Mouse (Mus musculus) embryo, embryonic 10 days (tissue): Measurements from ENCODE around the gene Mzt1.
"Not testable (repeated sequence)": the region's sequence is repeated elsewhere in the genome, so short reads cannot be mapped to it uniquely, and the experiment has no call there.

Experiments
- DNase-seq: peaks from one replicate; pipeline ENCODE4 v3.0.0-alpha.2; 2015; ENCODE audit warnings: low spot score

Mzt1 gene

DNA sequence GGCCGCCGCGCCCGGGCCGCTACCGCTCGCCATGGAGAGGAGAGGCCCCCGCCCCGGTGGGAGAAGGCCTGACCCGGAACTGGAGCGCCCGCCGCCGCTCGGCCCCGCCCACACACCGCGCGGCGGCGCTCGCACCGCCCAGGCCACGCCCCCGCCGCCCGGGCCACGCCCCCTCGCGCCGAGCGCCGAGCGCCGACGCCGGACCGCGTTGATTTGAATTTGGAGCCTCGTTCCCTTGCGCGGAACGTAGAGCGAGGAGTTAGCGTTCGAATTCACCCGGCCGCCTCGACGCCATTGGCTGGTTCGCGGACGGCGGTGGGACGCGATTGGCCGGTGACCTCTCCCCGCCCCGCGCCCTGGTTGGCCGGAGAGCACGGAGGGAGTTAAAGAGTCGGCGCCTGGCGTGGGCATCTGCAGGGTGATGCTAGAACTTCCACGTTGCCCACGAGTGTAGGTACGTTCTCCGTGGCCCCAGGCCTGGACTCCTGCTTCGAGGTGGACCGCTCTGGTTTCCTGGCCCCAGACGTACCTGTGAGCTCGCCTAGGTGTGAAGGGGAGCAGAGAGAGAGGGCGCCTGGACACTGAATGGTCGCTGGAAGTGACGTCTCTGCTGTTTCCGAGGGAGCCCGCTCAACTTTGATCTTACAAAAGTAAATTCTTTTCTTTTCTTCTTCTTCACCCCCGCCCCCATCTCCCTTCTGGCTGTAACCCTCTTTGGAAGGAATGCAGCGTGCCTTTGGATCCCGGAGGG is at the start of gene Mzt1, which contains the start of gene Bora:
Gene Mzt1 (minus strand): TSS at position 104 of the 751 bp plus-strand sequence.
Gene Bora (plus strand): TSS at position 192 of the 751 bp plus-strand sequence.
- DNase-seq, result peak; percentile 97

DNA sequence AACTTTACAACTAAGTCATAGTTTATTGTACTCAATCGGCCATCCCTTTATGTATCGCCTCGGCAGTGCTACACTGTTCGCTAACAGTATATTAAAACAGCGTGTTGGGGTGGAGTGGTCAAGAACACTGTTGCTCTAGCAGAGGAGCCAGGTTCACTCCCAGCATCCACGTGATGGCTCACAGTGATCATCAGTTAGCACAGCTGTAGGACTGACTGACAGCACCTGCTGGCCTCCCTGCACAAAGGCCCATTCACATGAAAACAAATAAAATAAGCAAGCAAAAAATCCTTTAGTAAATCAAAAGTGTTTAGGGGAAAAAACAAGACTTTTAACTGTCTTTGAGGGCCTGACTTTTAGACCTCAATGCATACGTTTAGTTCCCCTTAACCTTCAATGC is 43.0 kb upstream of the Mzt1 start:
- no peak for DNase-seq

DNA sequence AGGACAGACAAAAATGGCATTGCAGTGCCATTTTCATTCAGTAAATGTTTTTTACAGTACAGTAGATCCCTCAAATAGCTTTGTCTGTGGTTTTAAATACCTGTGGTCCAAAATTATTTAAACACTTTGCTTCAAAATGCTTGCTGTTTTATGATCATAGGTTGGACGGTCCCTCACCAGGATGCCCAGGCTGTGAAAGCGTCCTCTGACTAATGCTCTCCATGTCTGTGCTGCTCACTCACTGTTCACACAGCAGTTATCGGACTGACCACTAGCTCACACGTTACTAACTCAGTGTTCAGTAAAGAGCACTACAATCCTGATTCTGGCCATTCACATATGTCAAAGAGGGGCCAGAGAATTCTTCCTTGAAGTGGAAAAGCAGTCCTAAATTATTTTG is 25.2 kb upstream of the Mzt1 start:
- no peak for DNase-seq

GRCm38 (mm10) chr14:99063091-99063490 is 17.2 kb upstream of the Mzt1 start:
- no peak for DNase-seq

DNA sequence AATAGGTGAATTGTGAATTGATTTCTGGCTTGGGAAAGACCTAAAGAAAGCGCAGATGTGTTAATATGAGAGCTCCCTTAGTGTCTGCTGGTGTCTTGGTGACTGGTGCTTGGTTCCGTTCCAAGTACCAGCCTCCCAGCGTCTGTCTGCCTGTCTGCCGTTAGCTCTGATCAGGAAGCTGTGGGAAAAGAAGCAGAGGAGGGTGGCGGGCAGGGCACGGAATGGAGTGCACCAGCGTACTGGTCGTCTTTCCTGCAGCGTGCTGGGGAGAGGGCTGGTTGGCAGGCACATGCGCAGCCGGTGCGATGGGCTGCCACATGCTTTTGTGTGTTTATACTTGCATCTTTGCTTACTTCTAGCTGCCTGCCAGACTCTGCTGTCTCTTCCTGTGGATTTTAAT is 14.7 kb upstream of the Mzt1 start:
- DNase-seq, result no peak

GRCm38 (mm10) chr14:99058959-99059586 is 13.1 kb upstream of the Mzt1 start:
- DNase-seq, result no peak

DNA sequence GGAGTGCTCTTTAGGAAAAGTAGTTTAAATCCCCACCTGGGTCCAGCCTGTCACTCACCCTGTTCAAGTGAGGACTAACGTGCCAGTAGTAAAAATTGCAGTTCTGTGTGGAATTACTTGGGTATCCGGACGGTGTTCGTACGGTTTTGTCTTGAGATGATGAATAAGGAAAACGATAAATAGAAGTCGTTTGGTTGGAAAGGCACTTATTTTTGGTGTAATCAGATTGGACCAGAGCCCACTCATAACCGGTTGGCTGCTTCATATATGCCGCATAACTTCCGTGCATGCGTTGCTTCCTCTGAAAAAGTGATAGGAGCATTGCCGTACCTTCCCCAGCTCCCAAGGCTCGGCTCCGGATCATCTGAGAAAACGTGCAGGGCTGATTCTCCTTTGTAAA is 848 bp upstream of the Mzt1 start:
- peak; percentile 24 for DNase-seq

GRCm38 (mm10) chr14:99045378-99046030 is 430 bp downstream of the Mzt1 start:
- peak; percentile 35 for DNase-seq

- DNase-seq, result no peak
Measured at GRCm38 (mm10) chr14:99044718-99045117, 1.2 kb downstream of the Mzt1 start.

DNA sequence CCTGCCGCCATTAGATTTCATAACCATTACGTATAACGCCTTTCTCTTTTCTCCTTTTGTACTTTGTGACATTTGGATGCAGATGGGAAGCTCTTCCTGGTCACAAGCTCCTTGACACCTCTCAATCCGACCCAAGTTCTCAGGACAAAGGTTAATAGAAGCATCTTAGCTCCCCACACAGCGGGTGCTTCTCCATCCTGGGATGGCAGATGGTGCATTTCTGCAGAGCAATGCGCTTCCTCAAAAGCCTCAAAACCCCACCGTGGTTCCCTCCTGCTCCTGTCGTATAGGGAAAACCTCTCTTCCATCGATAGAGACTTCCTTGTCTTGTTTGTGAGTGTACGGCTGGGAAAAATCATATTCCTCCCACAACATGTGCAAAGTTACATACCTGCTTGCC is 1.8 kb downstream of the Mzt1 start:
- DNase-seq, result no peak

GRCm38 (mm10) chr14:99043499-99043898 is 2.4 kb downstream of the Mzt1 start:
- no peak for DNase-seq

GRCm38 (mm10) chr14:99041416-99041815 is 4.5 kb downstream of the Mzt1 start:
- no peak for DNase-seq

GRCm38 (mm10) chr14:99039308-99039707 is 6.6 kb downstream of the Mzt1 start:
- DNase-seq, result not testable (repeated sequence)

DNA sequence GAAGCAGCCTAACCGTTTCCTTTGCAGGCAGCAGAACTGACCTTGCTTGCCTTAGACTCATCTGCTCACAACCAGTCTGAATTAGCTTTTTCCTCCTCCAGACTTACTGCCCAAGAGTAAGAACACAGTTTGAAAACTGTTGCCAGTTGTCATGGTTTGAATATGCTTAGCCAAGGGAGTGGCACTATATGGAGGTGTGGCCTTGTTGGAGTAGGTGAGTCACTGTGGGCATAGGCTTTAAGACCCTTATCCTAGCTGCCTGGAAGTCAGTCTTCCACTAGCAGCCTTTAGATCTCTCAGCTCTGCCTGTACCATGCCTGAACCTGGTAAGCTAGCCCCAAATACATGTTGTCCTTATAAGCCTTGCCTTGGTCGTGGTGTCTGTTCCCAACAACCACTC is 8.2 kb downstream of the Mzt1 start:
- DNase-seq, result no peak

GRCm38 (mm10) chr14:99036039-99036438 is 9.9 kb downstream of the Mzt1 start:
- DNase-seq, result no peak

DNA sequence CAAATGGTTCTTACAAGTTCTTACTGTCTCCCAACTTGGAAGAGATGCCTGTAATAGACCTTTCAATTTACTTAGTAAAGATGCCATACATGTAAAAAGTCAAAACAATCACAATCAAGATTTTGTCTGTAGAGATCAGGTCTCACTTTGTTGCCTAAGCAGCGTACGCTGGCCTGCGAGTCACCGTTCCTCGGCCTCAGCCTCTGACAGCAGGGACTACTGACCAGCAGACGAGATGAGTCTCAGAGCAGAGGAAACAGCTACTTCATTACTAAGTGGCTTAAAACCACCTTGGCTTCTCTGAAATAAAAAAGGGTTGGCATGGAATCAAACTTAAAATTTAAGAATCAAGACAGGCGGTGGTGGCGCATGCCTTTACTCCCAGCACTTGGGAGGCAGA is 11.1 kb downstream of the Mzt1 start:
- not testable (repeated sequence) for DNase-seq

- DNase-seq, result no peak
Measured at GRCm38 (mm10) chr14:99032596-99032995, 13.3 kb downstream of the Mzt1 start.

DNA sequence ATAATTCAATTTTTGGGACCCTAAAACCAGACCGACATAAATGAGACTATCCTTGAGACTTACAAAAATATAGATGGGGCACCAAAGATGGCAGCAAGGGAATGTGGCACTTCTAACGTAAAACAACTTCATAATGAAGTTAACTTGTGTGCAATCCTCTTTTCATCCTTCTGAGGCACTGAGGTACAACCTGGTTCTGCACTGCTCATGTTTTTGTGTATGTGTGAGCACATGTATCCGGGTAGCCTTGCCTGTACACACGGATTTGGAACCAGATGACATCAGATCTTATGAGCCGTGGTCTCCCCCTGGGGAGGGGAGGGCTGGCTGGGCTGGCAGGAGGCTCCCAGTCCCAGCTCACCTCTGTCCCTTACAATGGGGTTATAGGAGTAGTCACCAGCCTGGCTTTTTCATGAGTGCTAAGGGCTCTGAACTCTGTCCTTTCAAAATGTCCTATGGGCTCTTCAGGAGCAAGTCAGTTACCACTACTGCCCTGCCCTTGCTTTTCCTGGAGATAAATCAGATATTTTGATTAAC is 14.5 kb downstream of the Mzt1 start:
- DNase-seq, result no peak

DNA sequence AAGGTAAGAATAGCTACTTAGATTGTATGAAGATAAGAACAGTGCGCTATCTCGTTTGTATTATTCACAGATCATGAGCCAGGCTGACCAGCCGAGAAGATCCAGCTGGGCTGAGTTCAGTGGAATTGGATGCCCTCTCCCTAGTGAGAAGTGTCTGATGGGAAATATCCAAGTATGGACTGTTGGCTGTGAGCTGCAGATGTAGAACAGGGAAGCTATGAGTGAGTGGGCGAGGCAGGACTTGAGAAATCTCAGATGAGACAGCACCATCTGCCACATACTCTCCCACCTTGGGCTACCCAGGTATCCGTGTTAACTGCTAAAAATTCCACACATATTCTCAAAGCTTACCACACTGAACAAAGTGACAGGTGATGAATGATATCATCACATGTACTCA is 15.9 kb downstream of the Mzt1 start:
- DNase-seq, result no peak

- DNase-seq, result no peak
Measured at GRCm38 (mm10) chr14:99022346-99023086, 23.4 kb downstream of the Mzt1 start.

DNA sequence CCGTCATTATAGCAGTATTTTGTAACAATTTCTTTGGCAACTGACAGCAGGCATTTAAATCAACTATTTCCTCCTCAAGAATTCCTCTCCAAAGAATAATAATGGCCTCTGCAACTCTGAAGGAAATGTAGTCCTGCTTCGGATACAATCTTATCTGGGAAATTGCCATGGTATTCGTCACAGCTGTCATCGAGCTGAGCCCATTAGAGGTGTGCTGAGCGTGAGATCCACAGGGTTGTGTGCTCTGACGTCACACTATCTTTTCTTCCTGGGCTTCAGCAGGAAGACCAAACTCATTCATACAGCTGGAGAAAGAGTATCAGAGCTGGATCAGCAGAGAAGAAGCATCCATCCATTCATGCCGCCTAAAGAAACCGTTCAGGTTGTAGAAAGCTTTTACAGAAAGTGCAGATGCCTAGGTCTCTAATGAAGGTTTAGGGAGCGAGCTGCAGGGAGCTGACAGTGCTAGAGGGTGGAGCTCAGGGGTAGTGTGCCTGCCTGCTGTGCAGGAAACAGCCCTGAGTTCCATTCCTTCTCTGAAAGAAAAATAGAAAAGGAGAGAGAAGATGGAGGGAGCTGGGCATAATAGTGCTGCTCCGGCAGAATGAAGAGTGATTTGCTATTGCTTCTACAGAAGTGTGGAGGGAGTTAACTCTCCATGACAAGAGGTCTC is 26.7 kb downstream of the Mzt1 start:
- peak; percentile 27 for DNase-seq

DNA sequence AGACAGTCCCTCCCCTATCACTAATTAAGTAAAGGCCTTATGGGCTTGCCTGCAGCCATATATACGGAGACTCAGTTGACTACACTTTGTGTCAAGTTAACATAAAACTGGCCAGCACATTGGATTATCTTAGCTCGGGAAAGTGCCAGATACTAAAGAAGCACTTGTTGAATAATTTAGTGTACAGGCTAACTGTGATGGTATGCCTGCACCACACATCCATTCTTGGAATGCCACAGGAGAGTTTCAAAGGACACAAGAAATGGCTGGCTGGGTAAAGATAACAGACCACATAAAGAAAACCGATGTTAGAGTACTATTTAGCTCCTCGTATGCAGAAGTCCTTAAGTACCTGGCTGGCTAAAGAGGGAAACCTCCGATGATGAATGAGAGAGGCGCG is 27.2 kb downstream of the Mzt1 start:
- DNase-seq, result no peak
